Mouse (Mus musculus): ENCODE results near the gene Myb. TPM values are rescaled to one million over a fixed set of nuclear protein-coding genes. Genes with fewer than 3 reads are reported as not detected.

The Myb gene
- total and polyA plus RNA-seq, 3 experiments, result 133 to 245 (median 155) TPM

GRCm38 (mm10) chr10:21200761-21201160 is 40.0 kb upstream of the Myb start:
- peaks cover 26 to 47% of the 10 kb centered on the region in 2 experiments for H3K4me1 ChIP-seq (ENCODE audit: control insufficient read depth in 1 of 2, insufficient read depth in 2 of 2, low read length in 2 of 2)
- H3K9ac ChIP-seq (ENCODE audit: control insufficient read depth, low read depth, low read length, poor library complexity, severe bottlenecking), result no peak overlapping the region
- no peaks in the 10 kb centered on the region for H3K27me3 ChIP-seq (ENCODE audit: control insufficient read depth in 1 of 2, insufficient read depth in 2 of 2, low read length in 2 of 2)
- H3K79me2 ChIP-seq (ENCODE audit: control insufficient read depth, insufficient read depth, low read length, poor library complexity), result no peaks in the 10 kb centered on the region; the same call in 1 of the 2 replicates
- H3K4me3 ChIP-seq (ENCODE audit: control insufficient read depth in 1 of 2, insufficient read depth in 1 of 2, low read depth in 2 of 2, low read length in 2 of 2), result no peak overlapping the region
- TF ChIP-seq MAX (IDR thresholded peaks at IDR 0.05; ENCODE audit: low read length) (no peak), MAFK (IDR thresholded peaks at IDR 0.05; ENCODE audit: borderline replicate concordance, low read depth, low read length) (no peak)
- peaks cover 0 to 43% of the 10 kb centered on the region in 2 experiments; a peak in 2 of 4 replicates for H3K36me3 ChIP-seq (ENCODE audit: control insufficient read depth in 1 of 2, insufficient read depth in 2 of 2, low read length in 2 of 2)
- no peaks in the 10 kb centered on the region for H3K9me3 ChIP-seq (replicated peaks; ENCODE audit: insufficient read depth, low read length)
- no peak for DNase-seq (ENCODE audit: low read depth, low spot score)
- peak overlapping the region; percentile 16; the same call in 1 of the 2 replicates for H3K27ac ChIP-seq (ENCODE audit: control insufficient read depth, low read depth, low read length)

DNA sequence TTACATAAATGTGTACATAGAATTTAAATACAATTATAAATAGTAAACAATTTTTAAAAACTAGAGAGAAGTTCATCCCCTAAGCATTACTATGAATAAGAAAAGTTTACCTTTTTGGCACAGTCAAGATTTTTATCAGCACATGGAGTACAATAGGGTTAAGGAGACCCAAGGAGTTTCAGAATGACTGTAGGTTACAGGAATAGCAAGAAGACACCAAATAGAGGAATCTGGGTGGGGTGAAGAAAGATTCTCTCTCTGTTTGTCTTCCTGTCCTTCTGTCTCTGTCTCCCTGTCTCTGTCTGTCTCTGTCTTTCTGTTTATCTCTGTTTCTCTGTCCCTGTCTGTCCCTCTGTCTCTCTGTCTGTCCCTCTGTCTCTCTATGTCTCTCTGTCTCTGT is 39.5 kb upstream of the Myb start:
- TF ChIP-seq POLR2A (IDR thresholded peaks at IDR 0.05; ENCODE audit: control insufficient read depth in 1 of 2, insufficient read depth in 1 of 2, low read depth in 1 of 2, low read length in 2 of 2, poor library complexity in 1 of 2) (no peak), TCF12 (IDR thresholded peaks at IDR 0.05; ENCODE audit: low read depth, low read length) (no peak), ELF1 (IDR thresholded peaks at IDR 0.05; ENCODE audit: low read depth, low read length) (no peak), SIN3A (IDR thresholded peaks at IDR 0.05; ENCODE audit: low read length) (no peak), UBTF (IDR thresholded peaks at IDR 0.05; ENCODE audit: borderline replicate concordance, insufficient read depth, low read depth, low read length) (no peak), NELFE (IDR thresholded peaks at IDR 0.05; ENCODE audit: low read depth, low read length) (no peak), POLR2AphosphoS5 (IDR thresholded peaks at IDR 0.05; ENCODE audit: borderline replicate concordance, low read depth, low read length) (no peak), HCFC1 (IDR thresholded peaks at IDR 0.05; ENCODE audit: low read depth, low read length) (no peak), CHD2 (IDR thresholded peaks at IDR 0.05; ENCODE audit: low read length) (no peak), ZMIZ1 (IDR thresholded peaks at IDR 0.05; ENCODE audit: low read depth, low read length) (no peak)

GRCm38 (mm10) chr10:21196646-21197116 is 35.9 kb upstream of the Myb start:
- H3K4me1 ChIP-seq (ENCODE audit: control insufficient read depth in 1 of 2, insufficient read depth in 2 of 2, low read length in 2 of 2), result peaks cover 39 to 64% of the 10 kb centered on the region in 2 experiments
- peak overlapping the region; percentile 98 for H3K27ac ChIP-seq (ENCODE audit: control insufficient read depth, low read depth, low read length)
- H3K79me2 ChIP-seq (ENCODE audit: control insufficient read depth, insufficient read depth, low read length, poor library complexity), result no peaks in the 10 kb centered on the region; the same call in 1 of the 2 replicates
- no peaks in the 10 kb centered on the region for H3K9me3 ChIP-seq (replicated peaks; ENCODE audit: insufficient read depth, low read length)
- peak; percentile 95 for DNase-seq (ENCODE audit: low read depth, low spot score)
- H3K36me3 ChIP-seq (ENCODE audit: control insufficient read depth in 1 of 2, insufficient read depth in 2 of 2, low read length in 2 of 2), result peaks cover 0 to 61% of the 10 kb centered on the region in 2 experiments; a peak in 2 of 4 replicates
- peak overlapping the region; percentile 3 to 26 for H3K4me3 ChIP-seq (ENCODE audit: control insufficient read depth in 1 of 2, insufficient read depth in 1 of 2, low read depth in 2 of 2, low read length in 2 of 2)
- peak overlapping the region; percentile 65 for H3K9ac ChIP-seq (ENCODE audit: control insufficient read depth, low read depth, low read length, poor library complexity, severe bottlenecking)
- H3K27me3 ChIP-seq (ENCODE audit: control insufficient read depth in 1 of 2, insufficient read depth in 2 of 2, low read length in 2 of 2), result no peaks in the 10 kb centered on the region
- TF ChIP-seq POLR2AphosphoS5 (IDR thresholded peaks at IDR 0.05; ENCODE audit: borderline replicate concordance, low read depth, low read length), result no peak
- no peak; the same call in 1 of the 2 replicates for TF ChIP-seq KAT2A (conservative IDR thresholded peaks at IDR 0.05; ENCODE audit: low read depth, low read length)
- peak; percentile 75; the same call in 1 of the 2 replicates for TF ChIP-seq BHLHE40 (IDR thresholded peaks at IDR 0.05; ENCODE audit: borderline replicate concordance, low read depth, low read length)
- peak; percentile 99 for TF ChIP-seq EP300 (IDR thresholded peaks at IDR 0.05; ENCODE audit: low read depth in 1 of 2, low read length in 2 of 2)
- peak in 1 of 2 experiments; percentile 63; a peak in 2 of 4 replicates for TF ChIP-seq POLR2A (IDR thresholded peaks at IDR 0.05; ENCODE audit: control insufficient read depth in 1 of 2, insufficient read depth in 1 of 2, low read depth in 1 of 2, low read length in 2 of 2, poor library complexity in 1 of 2)
- TF ChIP-seq ELF1 (IDR thresholded peaks at IDR 0.05; ENCODE audit: low read depth, low read length), result peak; percentile 46; the same call in 1 of the 2 replicates
- TF ChIP-seq SMC3 (IDR thresholded peaks at IDR 0.05; ENCODE audit: low read depth, low read length), result 0 out of 2 replicates have a peak, but pooled peaks have one; percentile 3
- TF ChIP-seq CHD1 (IDR thresholded peaks at IDR 0.05; ENCODE audit: low read depth, low read length), result no peak
- no peak for TF ChIP-seq ZC3H11A (IDR thresholded peaks at IDR 0.05; ENCODE audit: low read depth, low read length)
- TF ChIP-seq SIN3A (IDR thresholded peaks at IDR 0.05; ENCODE audit: low read length), result peak; percentile 98
- TF ChIP-seq CTCF (IDR thresholded peaks at IDR 0.05 in 2 of 3, conservative IDR thresholded peaks at IDR 0.05 in 1 of 3; ENCODE audit: control insufficient read depth in 1 of 3, insufficient read depth in 1 of 3, low read depth in 2 of 3, low read length in 3 of 3, poor library complexity in 1 of 3, severe bottlenecking in 1 of 3), result no peak
- peak; percentile 75; the same call in 1 of the 2 replicates for TF ChIP-seq JUND (IDR thresholded peaks at IDR 0.05; ENCODE audit: low read depth, low read length)
- TF ChIP-seq GATA1 (IDR thresholded peaks at IDR 0.05; ENCODE audit: low read depth, low read length), result peak; percentile 98
- no peak; the same call in none of the 2 replicates for TF ChIP-seq HCFC1 (IDR thresholded peaks at IDR 0.05; ENCODE audit: low read depth, low read length)
- TF ChIP-seq E2F4 (IDR thresholded peaks at IDR 0.05; ENCODE audit: borderline replicate concordance, low read depth, low read length), result no peak
- TF ChIP-seq RCOR1 (IDR thresholded peaks at IDR 0.05; ENCODE audit: low read depth, low read length), result peak; percentile 90
- TF ChIP-seq MYC (IDR thresholded peaks at IDR 0.05; ENCODE audit: low read depth, low read length), result peak; percentile 88; the same call in 1 of the 2 replicates

More for the DNA sequence above, 39.5 kb upstream of the Myb start:
- no peak overlapping the region for H3K9ac ChIP-seq (ENCODE audit: control insufficient read depth, low read depth, low read length, poor library complexity, severe bottlenecking)
- peaks cover 0 to 44% of the 10 kb centered on the region in 2 experiments; a peak in 2 of 4 replicates for H3K36me3 ChIP-seq (ENCODE audit: control insufficient read depth in 1 of 2, insufficient read depth in 2 of 2, low read length in 2 of 2)
- no peak overlapping the region for H3K4me3 ChIP-seq (ENCODE audit: control insufficient read depth in 1 of 2, insufficient read depth in 1 of 2, low read depth in 2 of 2, low read length in 2 of 2)
- H3K9me3 ChIP-seq (replicated peaks; ENCODE audit: insufficient read depth, low read length), result no peaks in the 10 kb centered on the region
- H3K27ac ChIP-seq (ENCODE audit: control insufficient read depth, low read depth, low read length), result peak overlapping the region; percentile 16; the same call in 1 of the 2 replicates
- H3K27me3 ChIP-seq (ENCODE audit: control insufficient read depth in 1 of 2, insufficient read depth in 2 of 2, low read length in 2 of 2), result no peaks in the 10 kb centered on the region
- no peak for DNase-seq (ENCODE audit: low read depth, low spot score)
- no peaks in the 10 kb centered on the region; the same call in 1 of the 2 replicates for H3K79me2 ChIP-seq (ENCODE audit: control insufficient read depth, insufficient read depth, low read length, poor library complexity)
- H3K4me1 ChIP-seq (ENCODE audit: control insufficient read depth in 1 of 2, insufficient read depth in 2 of 2, low read length in 2 of 2), result peaks cover 30 to 46% of the 10 kb centered on the region in 2 experiments

Measured in MEL (cell line).